Mouse (Mus musculus): ENCODE data around the gene Cnnm2. TPM values are rescaled to one million over a fixed set of nuclear protein-coding genes. Genes with fewer than 3 reads are reported as not detected.

Gene Cnnm2
- total and polyA plus RNA-seq, 2 experiments from 2014 or later = 9.5 to 47.2 TPM

- WGBS = 91% methylated on average over 5 of the region's 5 CpGs
- no peak overlapping the region for H3K4me3 ChIP-seq (ENCODE audit: low read length)
- no peaks in the 10 kb centered on the region for H3K27me3 ChIP-seq (ENCODE audit: insufficient read depth, low read length)
- no peaks in the 10 kb centered on the region for H3K4me1 ChIP-seq (ENCODE audit: insufficient read depth, low read length)
- H3K9ac ChIP-seq (replicated peaks; ENCODE audit: low read length) = no peak overlapping the region
- no peak for DNase-seq (ENCODE audit: low spot score)
- no peak for TF ChIP-seq CTCF (IDR thresholded peaks at IDR 0.05; ENCODE audit: low read depth)
- no peaks in the 10 kb centered on the region for H3K9me3 ChIP-seq (ENCODE audit: low read length)
- no peak overlapping the region for H3K27ac ChIP-seq
- no peak for ATAC-seq
- no peak overlapping the region for H3K4me2 ChIP-seq (ENCODE audit: low read depth, low read length)
- H3K36me3 ChIP-seq (ENCODE audit: insufficient read depth, low read length) = no peaks in the 10 kb centered on the region; the same call in 1 of the 2 replicates
These were observed 142.0 kb downstream of the Cnnm2 start for GRCm38 (mm10) chr19:46903379-46903778.

- DNase-seq (ENCODE audit: low spot score) = no peak
- no peak for TF ChIP-seq CTCF (IDR thresholded peaks at IDR 0.05; ENCODE audit: low read depth)
- no peaks in the 10 kb centered on the region for H3K27me3 ChIP-seq (ENCODE audit: insufficient read depth, low read length)
- H3K9me3 ChIP-seq (ENCODE audit: low read length) = no peaks in the 10 kb centered on the region
- no peaks in the 10 kb centered on the region for H3K36me3 ChIP-seq (ENCODE audit: insufficient read depth, low read length)
- no peak overlapping the region for H3K9ac ChIP-seq (replicated peaks; ENCODE audit: low read length)
- ATAC-seq = no peak
- 96% methylated on average over 1 of the region's 1 CpGs for WGBS
- no peak overlapping the region for H3K4me2 ChIP-seq (ENCODE audit: low read depth, low read length)
- H3K27ac ChIP-seq = no peak overlapping the region
- no peak overlapping the region for H3K4me3 ChIP-seq (ENCODE audit: low read length)
- no peaks in the 10 kb centered on the region; the same call in 1 of the 2 replicates for H3K4me1 ChIP-seq (ENCODE audit: insufficient read depth, low read length)
These were observed 143.5 kb downstream of the Cnnm2 start for GRCm38 (mm10) chr19:46904907-46905306.

GRCm38 (mm10) chr19:46905383-46905782 is 144.0 kb downstream of the Cnnm2 start:
- no peak overlapping the region for H3K4me3 ChIP-seq (ENCODE audit: low read length)
- DNase-seq (ENCODE audit: low spot score) (no peak), ATAC-seq (no peak)
- no peak overlapping the region for H3K27ac ChIP-seq
- H3K4me1 ChIP-seq (ENCODE audit: insufficient read depth, low read length) = no peaks in the 10 kb centered on the region; the same call in 1 of the 2 replicates
- no peaks in the 10 kb centered on the region for H3K9me3 ChIP-seq (ENCODE audit: low read length)
- no peak overlapping the region for H3K4me2 ChIP-seq (ENCODE audit: low read depth, low read length)
- no peak overlapping the region for H3K9ac ChIP-seq (replicated peaks; ENCODE audit: low read length)
- H3K27me3 ChIP-seq (ENCODE audit: insufficient read depth, low read length) = no peaks in the 10 kb centered on the region
- no peak for TF ChIP-seq CTCF (IDR thresholded peaks at IDR 0.05; ENCODE audit: low read depth)
- no peaks in the 10 kb centered on the region for H3K36me3 ChIP-seq (ENCODE audit: insufficient read depth, low read length)

- Histone ChIP-seq H3K4me3 (ENCODE audit: low read length) (no peak overlapping the region), H3K27me3 (ENCODE audit: insufficient read depth, low read length) (no peaks in the 10 kb centered on the region), H3K9me3 (ENCODE audit: low read length) (no peaks in the 10 kb centered on the region), H3K36me3 (ENCODE audit: insufficient read depth, low read length) (no peaks in the 10 kb centered on the region), H3K4me2 (ENCODE audit: low read depth, low read length) (no peak overlapping the region), H3K9ac (replicated peaks; ENCODE audit: low read length) (no peak overlapping the region), H3K4me1 (ENCODE audit: insufficient read depth, low read length) (no peaks in the 10 kb centered on the region; the same call in 1 of the 2 replicates), H3K27ac (no peak overlapping the region)
- TF ChIP-seq CTCF (IDR thresholded peaks at IDR 0.05; ENCODE audit: low read depth) = no peak
- no peak for ATAC-seq
- DNase-seq (ENCODE audit: low spot score) = no peak
- 90% methylated on average over 4 of the region's 4 CpGs for WGBS
These were observed 144.6 kb downstream of the Cnnm2 start for GRCm38 (mm10) chr19:46905971-46906370.

- ATAC-seq = no peak
- no peak overlapping the region for H3K9ac ChIP-seq (replicated peaks; ENCODE audit: low read length)
- DNase-seq (ENCODE audit: low spot score) = no peak
- no peak for TF ChIP-seq CTCF (IDR thresholded peaks at IDR 0.05; ENCODE audit: low read depth)
- no peak overlapping the region for H3K4me2 ChIP-seq (ENCODE audit: low read depth, low read length)
- H3K9me3 ChIP-seq (ENCODE audit: low read length) = no peaks in the 10 kb centered on the region
- H3K4me1 ChIP-seq (ENCODE audit: insufficient read depth, low read length) = no peaks in the 10 kb centered on the region; the same call in 1 of the 2 replicates
- no peaks in the 10 kb centered on the region for H3K36me3 ChIP-seq (ENCODE audit: insufficient read depth, low read length)
- 76% methylated on average over 5 of the region's 5 CpGs for WGBS
- H3K27ac ChIP-seq = peak overlapping the region; percentile 61
- no peak overlapping the region for H3K4me3 ChIP-seq (ENCODE audit: low read length)
- H3K27me3 ChIP-seq (ENCODE audit: insufficient read depth, low read length) = no peaks in the 10 kb centered on the region
These were observed 146.8 kb downstream of the Cnnm2 start for GRCm38 (mm10) chr19:46908207-46908606.

- Histone ChIP-seq H3K9me3 (ENCODE audit: low read length) (no peaks in the 10 kb centered on the region), H3K4me3 (ENCODE audit: low read length) (no peak overlapping the region), H3K4me2 (ENCODE audit: low read depth, low read length) (no peak overlapping the region; the same call in 1 of the 2 replicates), H3K4me1 (ENCODE audit: insufficient read depth, low read length) (no peaks in the 10 kb centered on the region; the same call in 1 of the 2 replicates), H3K27me3 (ENCODE audit: insufficient read depth, low read length) (no peaks in the 10 kb centered on the region), H3K36me3 (ENCODE audit: insufficient read depth, low read length) (no peaks in the 10 kb centered on the region), H3K27ac (peak overlapping the region; percentile 60), H3K9ac (replicated peaks; ENCODE audit: low read length) (no peak overlapping the region)
- 44% methylated on average over 4 of the region's 4 CpGs for WGBS
- ATAC-seq = no peak
- DNase-seq (ENCODE audit: low spot score) = peak; percentile 2
- TF ChIP-seq CTCF (IDR thresholded peaks at IDR 0.05; ENCODE audit: low read depth) = no peak
These were observed 147.6 kb downstream of the Cnnm2 start for GRCm38 (mm10) chr19:46908977-46909376.

- Histone ChIP-seq H3K4me2 (ENCODE audit: low read depth, low read length) (no peak overlapping the region), H3K4me3 (ENCODE audit: low read length) (no peak overlapping the region), H3K27me3 (ENCODE audit: insufficient read depth, low read length) (no peaks in the 10 kb centered on the region), H3K9ac (replicated peaks; ENCODE audit: low read length) (no peak overlapping the region), H3K36me3 (ENCODE audit: insufficient read depth, low read length) (no peaks in the 10 kb centered on the region), H3K9me3 (ENCODE audit: low read length) (no peaks in the 10 kb centered on the region), H3K4me1 (ENCODE audit: insufficient read depth, low read length) (no peaks in the 10 kb centered on the region; the same call in 1 of the 2 replicates), H3K27ac (no peak overlapping the region)
- DNase-seq (ENCODE audit: low spot score) (no peak), ATAC-seq (no peak)
- 85% methylated on average over 3 of the region's 3 CpGs for WGBS
- no peak for TF ChIP-seq CTCF (IDR thresholded peaks at IDR 0.05; ENCODE audit: low read depth)
These were observed 150.1 kb downstream of the Cnnm2 start for GRCm38 (mm10) chr19:46911492-46911891.

Measured in hindbrain, postnatal 0 days (tissue).